In genomic region chr10:51926644-51927043, GRCm38 (mm10) we compare ENCODE assay signal across 22 mouse cellular contexts.
DNase-seq lines count a peak whose midpoint lies in the region; ATAC-seq and TF ChIP-seq lines count a peak whose summit lies in the region.
"Had no signal": no experiment of that assay in that cellular context is flagged by ENCODE, and none has a peak within 500 bp of the region (broad histone marks: within the 10 kb centered on the region; RNA-seq: fewer than 3 reads in every experiment).

No protein-coding gene starts in this region.

- DNase-seq in lung, adult 2 months, result no peak
- peak; percentile 24 for DNase-seq in lung, postnatal 25 days (ENCODE audit: low spot score)
- peak; percentile 34 for DNase-seq in lung, postnatal 36 days
- DNase-seq: adrenal gland, adult 2 months; adrenal gland, postnatal 10 days; adrenal gland, postnatal 25 days; cerebellum, adult 11 months; cerebellum, adult 18-20 months; cerebellum, adult 8-10 months; cerebellum, adult 9-11 months; cerebellum, postnatal 14 days; cerebellum, postnatal 36 days; embryo, embryonic 11 days had no signal

- H3K36me3 ChIP-seq in lung, embryonic 16.5 days (ENCODE audit: control insufficient read depth, insufficient read depth, low read length), result no peaks in the 10 kb centered on the region
- no peaks in the 10 kb centered on the region for H3K36me3 ChIP-seq in intestine, embryonic 16.5 days (ENCODE audit: control insufficient read depth, insufficient read depth, low read length)
- H3K36me3 ChIP-seq: embryonic facial prominence, embryonic 13.5 days; embryonic facial prominence, embryonic 15.5 days; forebrain, embryonic 10.5 days; forebrain, embryonic 12.5 days had no signal

- no peak for TF ChIP-seq CTCF in lung, adult 2 months (IDR thresholded peaks at IDR 0.05; ENCODE audit: insufficient read depth, low read length)

- H3K4me2 ChIP-seq in lung, embryonic 16.5 days (ENCODE audit: low read depth, low read length), result no peak overlapping the region
- no peak overlapping the region for H3K4me2 ChIP-seq in intestine, embryonic 16.5 days (ENCODE audit: low read depth, low read length)
- H3K4me2 ChIP-seq: embryonic facial prominence, embryonic 13.5 days; embryonic facial prominence, embryonic 15.5 days; forebrain, embryonic 12.5 days had no signal

- H3K27ac ChIP-seq in lung, embryonic 16.5 days (ENCODE audit: low read length), result no peak overlapping the region
- no peak overlapping the region for H3K27ac ChIP-seq in intestine, embryonic 16.5 days (ENCODE audit: low read length)
- H3K27ac ChIP-seq: embryonic facial prominence, embryonic 13.5 days; embryonic facial prominence, embryonic 15.5 days; forebrain, embryonic 10.5 days; forebrain, embryonic 12.5 days had no signal

- no peak overlapping the region for H3K4me3 ChIP-seq in lung, embryonic 16.5 days (ENCODE audit: low read length)
- H3K4me3 ChIP-seq in lung, adult 2 months (replicated peaks; ENCODE audit: extremely low read depth, low read depth, low read length), result no peak overlapping the region
- H3K4me3 ChIP-seq in intestine, embryonic 16.5 days (ENCODE audit: low read length), result no peak overlapping the region
- H3K4me3 ChIP-seq: embryonic facial prominence, embryonic 13.5 days; embryonic facial prominence, embryonic 15.5 days; erythroblast, embryonic 14.5 days; forebrain, embryonic 10.5 days; forebrain, embryonic 12.5 days had no signal

- H3K4me1 ChIP-seq in lung, embryonic 16.5 days (replicated peaks; ENCODE audit: control insufficient read depth, insufficient read depth, low read length), result no peaks in the 10 kb centered on the region
- H3K4me1 ChIP-seq in lung, adult 2 months (ENCODE audit: control insufficient read depth, insufficient read depth, low read length), result no peaks in the 10 kb centered on the region
- no peaks in the 10 kb centered on the region for H3K4me1 ChIP-seq in intestine, embryonic 16.5 days (ENCODE audit: control insufficient read depth, insufficient read depth, low read length)
- H3K4me1 ChIP-seq: embryonic facial prominence, embryonic 13.5 days; embryonic facial prominence, embryonic 15.5 days; forebrain, embryonic 10.5 days; forebrain, embryonic 12.5 days had no signal

- WGBS in lung, embryonic 16.5 days, result 45% methylated on average over 2 of the region's 2 CpGs
- WGBS in lung, adult 2 months, result 58% methylated on average over 2 of the region's 2 CpGs
- WGBS in intestine, embryonic 16.5 days, result 71% methylated on average over 2 of the region's 2 CpGs

- no peak for TF ChIP-seq POLR2A in lung, adult 2 months (IDR thresholded peaks at IDR 0.05; ENCODE audit: borderline replicate concordance, extremely low read depth, low read depth, low read length)

- no peak overlapping the region for H3K9ac ChIP-seq in lung, embryonic 16.5 days (ENCODE audit: low read length)
- no peak overlapping the region for H3K9ac ChIP-seq in intestine, embryonic 16.5 days (ENCODE audit: low read depth, low read length)
- H3K9ac ChIP-seq: embryonic facial prominence, embryonic 13.5 days; embryonic facial prominence, embryonic 15.5 days; forebrain, embryonic 12.5 days had no signal

- H3K9me3 ChIP-seq in lung, embryonic 16.5 days (ENCODE audit: control insufficient read depth, low read length), result no peaks in the 10 kb centered on the region
- H3K9me3 ChIP-seq in intestine, embryonic 16.5 days (ENCODE audit: control insufficient read depth, low read length), result no peaks in the 10 kb centered on the region
- H3K9me3 ChIP-seq: embryonic facial prominence, embryonic 13.5 days; embryonic facial prominence, embryonic 15.5 days; forebrain, embryonic 10.5 days; forebrain, embryonic 12.5 days had no signal

- no peaks in the 10 kb centered on the region for H3K27me3 ChIP-seq in lung, embryonic 16.5 days (ENCODE audit: control insufficient read depth, insufficient read depth, low read depth, low read length)
- H3K27me3 ChIP-seq in intestine, embryonic 16.5 days (replicated peaks; ENCODE audit: control insufficient read depth, insufficient read depth, low read length), result no peaks in the 10 kb centered on the region
- H3K27me3 ChIP-seq: embryonic facial prominence, embryonic 13.5 days; embryonic facial prominence, embryonic 15.5 days; forebrain, embryonic 12.5 days had no signal

- ATAC-seq in lung, embryonic 16.5 days (ENCODE audit: low read depth), result peak; percentile 87
- ATAC-seq in intestine, embryonic 16.5 days, result no peak
- ATAC-seq: forebrain, embryonic 14.5 days; forebrain, embryonic 16.5 days had no signal
